Mouse (Mus musculus): ENCODE measurements around the gene Trpm6. TPM values are rescaled to one million over a fixed set of nuclear protein-coding genes. Genes with fewer than 3 reads are reported as not detected.

Trpm6 gene
- total and polyA plus RNA-seq, 2 experiments from 2014 or later, result 0.20 TPM; not detected in 1

- no peak overlapping the region for H3K9ac ChIP-seq (replicated peaks; ENCODE audit: low read depth, low read length)
- no peak for DNase-seq (ENCODE audit: low spot score)
- TF ChIP-seq EP300 (IDR thresholded peaks at IDR 0.05; ENCODE audit: low read depth), result no peak
- no peak for TF ChIP-seq CTCF (IDR thresholded peaks at IDR 0.05; ENCODE audit: low read depth)
- no peaks in the 10 kb centered on the region for H3K27me3 ChIP-seq (ENCODE audit: control insufficient read depth, insufficient read depth, low read length)
- WGBS, result 43% methylated on average over 1 of the region's 1 CpGs
- no peaks in the 10 kb centered on the region for H3K9me3 ChIP-seq (replicated peaks; ENCODE audit: control insufficient read depth, low read length)
- no peak overlapping the region for H3K4me2 ChIP-seq (ENCODE audit: low read depth, low read length)
- H3K4me1 ChIP-seq (ENCODE audit: control insufficient read depth, insufficient read depth), result no peaks in the 10 kb centered on the region
- no peak for ATAC-seq (ENCODE audit: insufficient read depth, low read depth)
- H3K27ac ChIP-seq (ENCODE audit: low read depth), result no peak overlapping the region
- H3K36me3 ChIP-seq (replicated peaks; ENCODE audit: control insufficient read depth, insufficient read depth, low read length), result no peaks in the 10 kb centered on the region
- H3K4me3 ChIP-seq (ENCODE audit: low read depth, low read length), result no peak overlapping the region
Observed at GRCm38 (mm10) chr19:18771048-18771447, 21.3 kb downstream of the Trpm6 start.

- H3K4me1 ChIP-seq (ENCODE audit: control insufficient read depth, insufficient read depth), result no peaks in the 10 kb centered on the region
- no peaks in the 10 kb centered on the region for H3K27me3 ChIP-seq (ENCODE audit: control insufficient read depth, insufficient read depth, low read length)
- H3K27ac ChIP-seq (ENCODE audit: low read depth), result no peak overlapping the region
- no peaks in the 10 kb centered on the region for H3K36me3 ChIP-seq (replicated peaks; ENCODE audit: control insufficient read depth, insufficient read depth, low read length)
- 77% methylated on average over 1 of the region's 1 CpGs for WGBS
- no peak overlapping the region for H3K9ac ChIP-seq (replicated peaks; ENCODE audit: low read depth, low read length)
- no peaks in the 10 kb centered on the region for H3K9me3 ChIP-seq (replicated peaks; ENCODE audit: control insufficient read depth, low read length)
- TF ChIP-seq CTCF (IDR thresholded peaks at IDR 0.05; ENCODE audit: low read depth) (no peak), EP300 (IDR thresholded peaks at IDR 0.05; ENCODE audit: low read depth) (no peak)
- no peak for DNase-seq (ENCODE audit: low spot score)
- H3K4me3 ChIP-seq (ENCODE audit: low read depth, low read length), result no peak overlapping the region
- no peak for ATAC-seq (ENCODE audit: insufficient read depth, low read depth)
- H3K4me2 ChIP-seq (ENCODE audit: low read depth, low read length), result no peak overlapping the region
Observed at GRCm38 (mm10) chr19:18771561-18771960, 21.8 kb downstream of the Trpm6 start.

DNA sequence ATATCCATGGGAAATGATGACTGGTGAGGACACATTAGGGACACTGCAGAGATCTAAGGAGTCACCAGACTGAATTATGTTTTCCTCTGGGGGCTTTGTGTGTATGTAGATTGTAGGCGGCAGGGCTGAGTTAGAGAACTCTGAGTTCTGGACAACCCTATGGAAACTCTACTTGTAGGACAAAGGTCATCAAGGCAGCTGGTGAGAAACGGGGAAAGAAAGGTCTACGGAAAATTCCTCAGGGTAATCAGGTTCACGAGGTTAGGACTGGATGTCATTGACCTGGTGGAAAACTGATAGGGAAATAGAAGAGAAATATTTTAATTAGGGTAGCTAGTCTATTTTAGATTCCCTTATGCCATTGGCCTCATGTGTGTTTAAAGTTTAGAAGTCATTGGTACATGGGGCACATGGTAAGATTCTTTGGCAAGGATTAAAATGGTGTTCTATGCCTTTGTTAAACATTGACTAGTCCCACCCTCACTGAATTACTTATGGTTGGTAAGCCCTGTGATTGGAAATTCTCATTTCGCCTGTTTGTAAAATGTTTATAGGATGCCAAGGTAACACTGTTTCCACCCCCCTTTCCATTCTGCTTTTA is 23.2 kb downstream of the Trpm6 start:
- H3K4me2 ChIP-seq (ENCODE audit: low read depth, low read length), result no peak overlapping the region
- WGBS, result 61% methylated on average over 5 of the region's 5 CpGs

GRCm38 (mm10) chr19:18774085-18774484 is 24.3 kb downstream of the Trpm6 start:
- Histone ChIP-seq H3K9me3 (replicated peaks; ENCODE audit: control insufficient read depth, low read length) (no peaks in the 10 kb centered on the region), H3K4me1 (ENCODE audit: control insufficient read depth, insufficient read depth) (no peaks in the 10 kb centered on the region), H3K4me3 (ENCODE audit: low read depth, low read length) (no peak overlapping the region), H3K9ac (replicated peaks; ENCODE audit: low read depth, low read length) (no peak overlapping the region), H3K36me3 (replicated peaks; ENCODE audit: control insufficient read depth, insufficient read depth, low read length) (no peaks in the 10 kb centered on the region), H3K4me2 (ENCODE audit: low read depth, low read length) (no peak overlapping the region), H3K27ac (ENCODE audit: low read depth) (no peak overlapping the region), H3K27me3 (ENCODE audit: control insufficient read depth, insufficient read depth, low read length) (no peaks in the 10 kb centered on the region)
- ATAC-seq (ENCODE audit: insufficient read depth, low read depth) (no peak), DNase-seq (ENCODE audit: low spot score) (no peak)
- TF ChIP-seq EP300 (IDR thresholded peaks at IDR 0.05; ENCODE audit: low read depth), result no peak
- no peak for TF ChIP-seq CTCF (IDR thresholded peaks at IDR 0.05; ENCODE audit: low read depth)
- 53% methylated on average over 1 of the region's 1 CpGs for WGBS

More for the DNA sequence above, 23.2 kb downstream of the Trpm6 start:
- no peaks in the 10 kb centered on the region for H3K9me3 ChIP-seq (replicated peaks; ENCODE audit: control insufficient read depth, low read length)
- no peaks in the 10 kb centered on the region for H3K4me1 ChIP-seq (ENCODE audit: control insufficient read depth, insufficient read depth)
- H3K4me3 ChIP-seq (ENCODE audit: low read depth, low read length), result no peak overlapping the region
- H3K9ac ChIP-seq (replicated peaks; ENCODE audit: low read depth, low read length), result no peak overlapping the region
- TF ChIP-seq CTCF (IDR thresholded peaks at IDR 0.05; ENCODE audit: low read depth) (no peak), EP300 (IDR thresholded peaks at IDR 0.05; ENCODE audit: low read depth) (no peak)
- no peaks in the 10 kb centered on the region for H3K27me3 ChIP-seq (ENCODE audit: control insufficient read depth, insufficient read depth, low read length)
- ATAC-seq (ENCODE audit: insufficient read depth, low read depth) (no peak), DNase-seq (ENCODE audit: low spot score) (no peak)
- H3K36me3 ChIP-seq (replicated peaks; ENCODE audit: control insufficient read depth, insufficient read depth, low read length), result no peaks in the 10 kb centered on the region
- H3K27ac ChIP-seq (ENCODE audit: low read depth), result no peak overlapping the region

GRCm38 (mm10) chr19:18799646-18800045 is 49.9 kb downstream of the Trpm6 start:
- WGBS, result 53% methylated on average over 1 of the region's 1 CpGs
- H3K27me3 ChIP-seq (ENCODE audit: control insufficient read depth, insufficient read depth, low read length), result no peaks in the 10 kb centered on the region
- no peaks in the 10 kb centered on the region for H3K36me3 ChIP-seq (replicated peaks; ENCODE audit: control insufficient read depth, insufficient read depth, low read length)
- H3K4me3 ChIP-seq (ENCODE audit: low read depth, low read length), result no peak overlapping the region
- no peak overlapping the region for H3K4me2 ChIP-seq (ENCODE audit: low read depth, low read length)
- no peaks in the 10 kb centered on the region for H3K4me1 ChIP-seq (ENCODE audit: control insufficient read depth, insufficient read depth)
- H3K9me3 ChIP-seq (replicated peaks; ENCODE audit: control insufficient read depth, low read length), result no peaks in the 10 kb centered on the region
- TF ChIP-seq CTCF (IDR thresholded peaks at IDR 0.05; ENCODE audit: low read depth) (no peak), EP300 (IDR thresholded peaks at IDR 0.05; ENCODE audit: low read depth) (no peak)
- no peak overlapping the region for H3K9ac ChIP-seq (replicated peaks; ENCODE audit: low read depth, low read length)
- DNase-seq (ENCODE audit: low spot score) (no peak), ATAC-seq (ENCODE audit: insufficient read depth, low read depth) (no peak)
- H3K27ac ChIP-seq (ENCODE audit: low read depth), result no peak overlapping the region

DNA sequence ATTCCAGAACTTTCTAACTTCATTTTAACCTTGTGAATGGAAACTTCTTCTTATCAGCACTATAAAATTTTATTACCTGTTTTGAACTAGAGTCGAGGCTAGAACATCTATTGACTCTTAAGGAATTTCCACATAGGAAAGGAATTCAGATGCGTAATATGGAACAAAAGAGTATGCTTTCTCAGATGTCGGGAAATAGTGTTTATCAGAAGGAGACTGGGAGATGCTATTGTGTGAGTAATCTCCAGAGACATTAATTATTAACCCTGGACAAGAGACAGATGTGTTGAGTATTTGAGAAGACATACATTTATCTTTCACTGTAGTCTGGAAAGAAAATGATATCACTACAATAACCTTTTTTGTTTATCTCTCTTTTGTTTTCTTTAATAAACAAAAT is 61.5 kb downstream of the Trpm6 start:
- no peaks in the 10 kb centered on the region for H3K27me3 ChIP-seq (ENCODE audit: control insufficient read depth, insufficient read depth, low read length)
- no peak overlapping the region for H3K4me3 ChIP-seq (ENCODE audit: low read depth, low read length)
- TF ChIP-seq CTCF (IDR thresholded peaks at IDR 0.05; ENCODE audit: low read depth) (no peak), EP300 (IDR thresholded peaks at IDR 0.05; ENCODE audit: low read depth) (no peak)
- H3K36me3 ChIP-seq (replicated peaks; ENCODE audit: control insufficient read depth, insufficient read depth, low read length), result no peaks in the 10 kb centered on the region
- H3K4me1 ChIP-seq (ENCODE audit: control insufficient read depth, insufficient read depth), result no peaks in the 10 kb centered on the region
- H3K4me2 ChIP-seq (ENCODE audit: low read depth, low read length), result no peak overlapping the region
- no peak overlapping the region for H3K27ac ChIP-seq (ENCODE audit: low read depth)
- DNase-seq (ENCODE audit: low spot score) (no peak), ATAC-seq (ENCODE audit: insufficient read depth, low read depth) (no peak)
- H3K9me3 ChIP-seq (replicated peaks; ENCODE audit: control insufficient read depth, low read length), result no peaks in the 10 kb centered on the region
- H3K9ac ChIP-seq (replicated peaks; ENCODE audit: low read depth, low read length), result no peak overlapping the region
- WGBS, result 58% methylated on average over 3 of the region's 3 CpGs

All from heart, postnatal 0 days (tissue).